Mouse (Mus musculus) urinary bladder, postnatal 36 days (tissue): ENCODE measurements around the gene Dnajb3.
"Not testable (repeated sequence)": the region's sequence is repeated elsewhere in the genome, so short reads cannot be mapped to it uniquely, and the experiment has no call there.

Experiments
- DNase-seq, 2 experiments: peaks; one replicate each; pipeline ENCODE4 v3.0.0; 2022; ENCODE audit warnings: low spot score in 2 of 2, mixed read lengths in 1 of 2

The Dnajb3 gene

DNA sequence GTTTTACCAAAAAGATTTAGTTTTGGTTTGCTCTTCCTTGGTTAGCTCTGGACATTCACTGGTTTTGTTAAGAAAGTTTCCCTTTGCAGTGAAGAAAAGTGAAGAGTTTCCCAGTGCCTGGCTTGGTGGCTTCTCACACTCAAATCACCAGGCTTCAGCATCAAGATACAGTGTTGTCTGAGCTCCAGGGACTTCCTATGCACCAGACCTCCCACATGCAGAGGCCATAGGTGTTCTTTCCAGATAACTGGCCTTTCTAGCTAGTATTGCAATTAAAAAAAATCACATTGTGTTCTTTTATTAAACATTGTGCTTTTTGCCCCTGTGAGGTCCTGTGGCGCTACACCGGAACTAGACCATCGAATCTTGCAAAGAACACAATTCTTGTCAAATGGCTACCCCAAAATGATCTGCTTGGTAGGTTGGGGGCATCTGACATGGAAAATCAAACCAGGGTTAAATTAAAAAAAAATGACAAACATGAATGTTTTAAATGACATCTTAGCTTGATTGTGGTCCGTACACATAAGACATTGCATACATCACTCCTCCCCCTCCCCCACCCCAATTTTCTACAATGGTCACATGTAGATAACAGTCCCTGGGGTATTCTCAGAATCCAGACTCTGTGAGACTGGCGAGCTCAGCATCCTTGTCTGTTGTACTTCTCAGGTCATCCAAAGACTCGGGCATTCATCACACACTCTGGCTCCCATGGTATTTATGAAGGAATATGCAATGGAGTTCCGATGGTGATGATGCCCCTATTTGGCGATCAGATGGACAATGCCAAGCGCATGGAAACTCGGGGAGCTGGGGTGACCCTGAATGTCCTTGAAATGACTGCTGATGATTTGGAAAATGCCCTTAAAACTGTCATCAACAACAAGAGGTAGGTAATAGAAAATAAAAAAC lies 10.1 kb upstream of the Dnajb3 start:
- no peak for DNase-seq

GRCm38 (mm10) chr1:88214462-88214952 lies 8.9 kb upstream of the Dnajb3 start:
- no peak for DNase-seq

- no peak for DNase-seq
Measured at GRCm38 (mm10) chr1:88213766-88214461, 8.3 kb upstream of the Dnajb3 start.

GRCm38 (mm10) chr1:88213061-88213460 lies 7.5 kb upstream of the Dnajb3 start:
- no peak for DNase-seq

- no peak for DNase-seq
Measured at GRCm38 (mm10) chr1:88212341-88213045, 6.9 kb upstream of the Dnajb3 start.

GRCm38 (mm10) chr1:88211812-88212211 lies 6.2 kb upstream of the Dnajb3 start, which contains the start of gene Ugt1a1:
Ugt1a1 (plus strand) TSS chr1:88211959.
- DNase-seq: peak; percentile 73 to 79

GRCm38 (mm10) chr1:88206843-88207479 lies 1.4 kb upstream of the Dnajb3 start:
- no peak for DNase-seq

GRCm38 (mm10) chr1:88200456-88200855 lies 5.1 kb downstream of the Dnajb3 start, which contains the start of gene Ugt1a2:
Ugt1a2 (plus strand) TSS chr1:88200601.
- DNase-seq: no peak

DNA sequence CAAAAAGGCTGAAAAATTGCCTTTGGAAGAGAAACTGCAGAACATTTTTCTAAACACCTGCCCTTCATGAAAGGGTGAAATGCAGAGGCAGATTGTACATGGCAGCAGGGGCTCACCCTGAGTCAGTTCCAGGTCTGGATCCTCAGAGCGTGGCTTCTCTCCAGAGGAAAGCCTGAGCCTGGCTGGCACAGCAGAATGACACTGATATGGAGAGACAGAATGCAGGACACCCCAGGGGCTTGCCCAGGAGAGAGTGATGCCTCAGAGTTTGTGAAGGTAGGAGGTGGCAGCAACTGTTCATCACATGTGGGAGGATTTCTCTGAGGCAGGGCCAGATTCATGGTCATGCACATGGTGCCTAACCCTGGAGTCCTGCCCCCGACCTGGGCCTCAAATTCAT lies 5.6 kb downstream of the Dnajb3 start:
- DNase-seq: no peak

DNA sequence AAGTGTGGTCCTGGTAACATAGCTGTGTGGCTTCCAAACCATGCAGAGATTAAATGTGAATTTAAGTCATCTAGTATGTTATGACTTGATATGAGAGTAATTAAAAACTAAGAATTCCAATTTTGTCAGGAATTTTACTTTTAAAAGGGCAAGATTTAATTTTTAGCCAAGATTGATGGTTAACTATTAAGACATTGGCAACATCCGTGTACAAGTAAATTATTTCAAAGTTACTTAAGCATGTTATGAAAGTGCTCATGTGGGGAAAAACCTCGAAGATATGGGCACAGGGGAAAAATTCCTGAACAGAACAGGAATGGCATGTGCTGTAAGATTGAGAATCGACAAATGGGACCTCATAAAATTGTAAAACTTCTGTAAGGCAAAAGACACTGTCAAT lies 8.1 kb downstream of the Dnajb3 start:
- DNase-seq: no peak

DNA sequence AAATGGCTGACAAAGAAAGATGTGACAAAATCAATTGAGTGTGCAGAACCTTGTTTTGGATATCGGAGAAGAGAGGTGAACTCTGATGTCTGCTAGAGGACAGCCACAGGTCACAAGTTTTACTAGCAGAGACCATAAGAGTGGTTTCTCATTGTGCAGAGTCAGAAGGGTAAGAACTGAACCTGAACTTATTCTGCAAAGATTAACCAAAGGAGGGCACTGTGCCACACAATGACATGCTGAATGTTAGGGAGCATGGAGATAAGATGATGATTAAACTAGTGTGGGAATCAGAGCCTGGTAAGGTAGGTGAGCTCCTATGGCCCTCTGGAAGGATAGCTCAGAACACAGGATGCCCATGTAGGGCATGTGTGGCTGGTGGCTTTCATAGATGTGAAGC lies 9.9 kb downstream of the Dnajb3 start:
- DNase-seq: no peak

DNA sequence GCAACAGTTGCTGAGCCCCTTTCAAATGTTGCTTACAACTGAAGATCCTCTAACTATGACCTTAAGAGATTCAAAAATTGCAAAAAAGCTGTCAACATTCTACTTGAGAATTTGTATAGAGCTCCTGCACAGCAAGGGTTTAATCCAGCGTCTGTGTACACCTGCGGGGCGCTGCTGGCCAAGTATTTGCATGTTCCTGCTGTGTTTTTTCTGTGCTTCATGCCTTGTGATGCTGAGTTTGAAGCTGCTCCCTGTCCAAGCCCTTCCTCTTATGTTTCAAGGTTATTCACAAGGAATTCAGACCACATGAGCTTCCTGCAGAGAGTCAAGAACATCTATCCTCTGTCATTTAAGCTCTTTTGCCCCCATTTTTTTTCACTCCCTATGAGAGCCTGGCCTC lies 13.4 kb downstream of the Dnajb3 start:
- DNase-seq: no peak

- DNase-seq: no peak
Measured at GRCm38 (mm10) chr1:88186325-88186935, 19.2 kb downstream of the Dnajb3 start.

DNA sequence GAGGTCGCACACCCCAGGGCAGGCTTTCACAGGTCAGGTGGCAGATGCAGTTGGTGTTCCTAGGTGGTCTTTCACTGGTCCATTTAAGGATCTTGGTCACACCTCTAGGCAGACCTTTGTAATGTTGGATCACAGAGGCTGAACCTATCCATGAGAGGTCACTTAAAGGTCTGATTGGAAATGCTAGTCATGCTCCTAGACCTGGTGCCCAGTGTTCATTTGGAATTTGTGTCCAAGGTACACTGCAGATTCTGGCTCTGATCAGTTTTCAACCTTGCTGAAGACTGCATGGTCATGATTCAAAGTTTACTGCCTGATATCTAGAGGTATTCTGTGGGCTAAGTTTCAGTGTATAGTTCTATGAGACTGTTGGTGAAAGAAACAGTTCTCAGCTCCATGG lies 25.9 kb downstream of the Dnajb3 start:
- DNase-seq: no peak

DNA sequence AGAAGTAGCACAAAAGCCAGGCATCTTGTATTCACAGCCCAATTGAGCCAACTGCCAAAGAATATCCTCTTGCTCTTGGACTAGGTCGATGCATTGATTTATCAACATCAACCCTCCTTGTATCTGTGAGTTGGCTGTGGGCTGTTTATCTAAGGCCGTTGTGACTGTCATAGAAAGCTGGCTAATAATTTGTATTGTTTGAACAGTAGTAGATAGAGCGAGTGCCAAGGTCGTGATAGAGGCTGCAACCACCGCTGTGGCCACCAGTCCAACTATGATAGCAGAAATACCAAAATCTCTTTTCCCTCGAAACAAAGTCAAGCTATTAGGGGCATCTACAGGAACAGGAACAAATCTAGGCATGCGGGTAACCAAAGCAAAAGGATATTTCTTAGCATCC lies 33.4 kb downstream of the Dnajb3 start:
- not testable (repeated sequence) for DNase-seq

DNA sequence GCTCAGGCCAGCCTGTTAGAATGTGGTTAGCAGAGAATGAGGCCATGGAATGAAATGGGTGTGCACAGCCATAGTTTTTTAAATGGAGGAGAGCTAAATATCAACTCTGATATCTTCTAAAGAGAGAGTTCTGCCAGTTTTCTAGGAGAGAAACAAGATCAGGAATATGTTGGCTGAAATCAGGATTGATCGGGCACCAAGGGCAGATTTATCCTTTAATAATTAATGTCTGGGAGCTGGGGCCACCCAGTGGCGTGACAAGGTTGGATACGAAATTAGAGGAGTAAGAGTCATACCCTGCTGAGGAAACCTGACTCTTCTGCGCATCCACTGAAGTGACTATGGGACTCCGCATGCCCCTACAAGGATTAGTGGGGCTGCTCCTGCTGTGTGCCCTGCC lies 39.9 kb downstream of the Dnajb3 start, which contains the start of gene Ugt1a5:
Gene Ugt1a5 (plus strand): TSS at position 302 of the 400 bp plus-strand sequence.
- no peak for DNase-seq

GRCm38 (mm10) chr1:88158430-88158829 lies 47.2 kb downstream of the Dnajb3 start:
- peak in 1 of 2 experiments; percentile 53 for DNase-seq
